Mouse (Mus musculus) testis, postnatal 10 days (tissue): Measurements from ENCODE around the gene Vamp2.

Experiments used
- DNase-seq: peaks from one replicate; pipeline ENCODE4 v3.0.0; 2021; ENCODE audit warnings: low spot score

Vamp2 gene

DNA sequence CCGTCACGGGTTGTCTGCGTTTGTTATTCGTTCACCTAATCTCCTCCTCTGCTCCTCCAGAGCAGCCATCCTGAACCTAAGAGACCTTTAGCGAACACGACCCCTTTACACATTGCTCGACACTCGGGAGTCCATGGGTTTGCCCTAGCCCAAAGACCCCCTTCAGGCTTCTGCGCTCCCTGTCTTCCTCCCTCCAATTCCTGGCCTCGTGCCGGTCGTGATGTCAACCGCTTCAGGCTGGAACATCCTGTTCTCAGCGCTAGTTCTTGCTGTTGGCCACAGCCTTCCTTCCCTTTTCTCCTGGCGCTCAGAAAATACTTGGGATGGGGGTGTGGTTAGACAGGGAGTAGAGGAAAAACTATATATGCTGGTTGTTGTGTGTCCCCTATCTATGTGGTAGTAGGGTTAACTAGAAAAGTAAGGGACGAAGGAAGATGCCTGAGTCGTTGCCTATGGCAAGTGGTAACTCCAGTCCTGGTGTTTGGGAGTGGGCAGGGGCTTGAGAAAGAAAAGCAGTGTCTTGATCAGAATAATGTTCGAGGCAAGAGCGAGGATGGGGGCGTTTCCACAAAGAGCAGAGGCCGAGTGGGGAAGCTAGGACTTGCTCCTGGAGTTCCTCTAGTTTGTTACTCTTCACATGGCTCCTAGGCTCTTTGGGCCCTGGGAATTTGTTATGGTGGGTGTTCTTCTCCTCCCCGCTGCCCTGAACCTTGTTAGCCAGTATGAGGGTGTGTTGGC, 11.1 kb downstream of the Vamp2 start:
- DNase-seq: peak; percentile 95

- DNase-seq: peak; percentile 88
Measured at GRCm38 (mm10) chr11:69099915-69100345, 11.6 kb downstream of the Vamp2 start.

DNA sequence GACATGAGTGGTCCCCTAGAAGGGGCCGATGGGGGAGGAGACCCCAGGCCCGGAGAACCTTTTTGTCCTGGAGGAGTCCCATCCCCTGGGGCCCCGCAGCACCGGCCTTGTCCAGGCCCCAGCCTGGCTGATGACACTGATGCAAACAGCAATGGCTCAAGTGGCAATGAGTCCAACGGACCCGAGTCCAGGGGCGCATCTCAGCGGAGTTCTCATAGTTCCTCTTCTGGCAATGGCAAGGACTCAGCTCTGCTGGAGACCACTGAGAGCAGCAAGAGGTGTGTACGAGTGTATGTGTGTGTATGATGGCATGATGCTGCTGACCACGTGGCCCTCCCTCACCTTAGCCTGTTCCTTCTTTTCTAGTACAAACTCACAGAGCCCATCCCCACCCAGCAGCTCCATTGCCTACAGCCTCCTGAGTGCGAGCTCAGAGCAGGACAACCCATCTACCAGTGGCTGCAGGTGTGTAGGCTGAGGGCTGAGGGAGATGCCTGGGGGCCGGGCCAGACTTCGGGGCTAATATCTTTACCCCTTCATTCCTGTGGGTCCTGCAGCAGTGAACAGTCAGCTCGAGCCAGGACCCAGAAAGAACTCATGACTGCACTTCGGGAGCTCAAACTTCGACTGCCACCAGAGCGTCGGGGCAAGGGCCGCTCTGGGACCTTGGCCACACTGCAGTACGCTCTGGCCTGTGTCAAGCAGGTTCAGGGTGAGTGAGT, 12.5 kb downstream of the Vamp2 start:
- DNase-seq: peak; percentile 43

GRCm38 (mm10) chr11:69101604-69102402, 13.5 kb downstream of the Vamp2 start:
- peak; percentile 39 for DNase-seq

GRCm38 (mm10) chr11:69102403-69102725, 14.1 kb downstream of the Vamp2 start:
- DNase-seq: peak; percentile 39

GRCm38 (mm10) chr11:69103121-69103520, 14.8 kb downstream of the Vamp2 start:
- DNase-seq: peak; percentile 43

GRCm38 (mm10) chr11:69103531-69104435, 15.5 kb downstream of the Vamp2 start:
- DNase-seq: peak; percentile 42

- peak; percentile 43 for DNase-seq
Measured at GRCm38 (mm10) chr11:69104487-69104886, 16.2 kb downstream of the Vamp2 start.

- DNase-seq: peak; percentile 41
Measured at GRCm38 (mm10) chr11:69105227-69105626, 16.9 kb downstream of the Vamp2 start.

DNA sequence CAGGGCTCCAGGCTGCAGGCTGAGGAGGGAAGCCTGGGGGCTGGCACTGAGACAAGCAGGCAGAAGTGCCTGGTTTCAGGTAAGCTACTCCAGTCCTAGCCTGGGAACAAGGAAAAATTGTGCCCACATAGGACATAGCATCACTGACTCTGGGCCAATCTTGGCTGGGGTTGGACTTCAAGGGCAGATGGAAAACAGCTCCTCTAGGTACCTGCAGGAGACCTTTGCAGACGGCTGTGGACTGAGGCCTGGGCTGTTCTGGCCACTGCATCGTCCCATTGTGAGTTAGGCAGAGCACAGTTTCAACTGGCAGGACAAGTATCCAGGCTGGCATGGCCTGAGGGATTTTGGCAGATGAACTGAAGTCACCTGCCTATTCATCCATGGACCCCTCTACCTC, 17.5 kb downstream of the Vamp2 start:
- DNase-seq: peak; percentile 38

DNA sequence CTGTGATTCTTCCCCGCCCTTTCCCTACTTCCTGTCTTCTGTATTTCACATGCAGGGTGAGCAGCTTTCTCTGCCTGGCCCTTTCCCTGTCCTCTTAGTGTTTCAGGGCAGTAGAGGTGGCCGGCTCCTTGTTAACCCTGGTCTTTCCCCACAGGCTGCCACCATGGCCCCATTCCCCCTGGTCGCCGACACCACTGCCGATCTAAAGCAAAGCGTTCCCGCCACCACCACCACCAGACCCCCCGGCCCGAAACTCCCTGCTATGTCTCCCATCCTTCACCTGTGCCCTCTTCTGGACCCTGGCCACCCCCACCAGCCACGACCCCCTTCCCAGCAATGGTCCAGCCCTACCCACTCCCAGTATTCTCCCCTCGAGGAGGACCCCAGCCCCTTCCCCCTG, 18.0 kb downstream of the Vamp2 start:
- DNase-seq: peak; percentile 51

DNA sequence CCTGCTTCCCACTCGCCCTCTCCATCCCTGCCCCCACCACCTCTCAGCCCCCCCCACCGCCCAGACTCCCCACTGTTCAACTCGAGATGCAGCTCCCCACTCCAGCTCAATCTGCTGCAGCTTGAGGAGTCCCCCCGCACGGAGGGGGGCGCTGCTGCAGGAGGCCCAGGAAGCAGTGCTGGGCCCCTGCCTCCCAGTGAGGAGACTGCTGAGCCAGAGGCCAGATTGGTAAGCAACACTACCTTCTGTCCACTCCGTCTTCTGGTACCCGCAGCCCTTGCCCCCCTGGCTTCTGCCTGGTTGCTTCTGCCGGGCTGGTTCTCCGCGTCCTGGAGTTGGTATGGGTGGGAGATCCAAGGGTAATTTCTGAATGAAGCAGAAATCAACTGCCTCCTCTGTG, 18.6 kb downstream of the Vamp2 start:
- peak; percentile 49 for DNase-seq

- DNase-seq: peak; percentile 38
Measured at GRCm38 (mm10) chr11:69107676-69108075, 19.4 kb downstream of the Vamp2 start.

DNA sequence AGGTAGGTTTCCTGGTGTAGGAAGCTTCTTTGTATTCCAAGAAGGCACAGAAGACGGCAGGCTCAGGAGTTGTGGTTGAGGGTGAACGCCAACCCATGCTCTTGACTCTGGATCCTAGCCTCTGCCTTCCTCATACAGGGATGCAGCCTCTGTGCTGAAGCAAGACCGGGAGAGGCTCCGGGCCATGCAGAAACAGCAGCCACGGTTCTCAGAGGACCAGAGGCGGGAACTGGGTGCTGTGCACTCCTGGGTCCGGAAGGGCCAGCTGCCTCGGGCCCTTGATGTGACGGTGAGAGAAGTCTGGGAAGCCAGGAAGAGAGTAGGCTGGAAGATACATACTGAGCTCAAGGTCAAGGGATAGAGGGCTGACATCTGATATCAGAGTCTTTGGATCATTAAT, 19.9 kb downstream of the Vamp2 start:
- peak; percentile 39 for DNase-seq

GRCm38 (mm10) chr11:69109032-69109900, 21.0 kb downstream of the Vamp2 start:
- DNase-seq: no peak

DNA sequence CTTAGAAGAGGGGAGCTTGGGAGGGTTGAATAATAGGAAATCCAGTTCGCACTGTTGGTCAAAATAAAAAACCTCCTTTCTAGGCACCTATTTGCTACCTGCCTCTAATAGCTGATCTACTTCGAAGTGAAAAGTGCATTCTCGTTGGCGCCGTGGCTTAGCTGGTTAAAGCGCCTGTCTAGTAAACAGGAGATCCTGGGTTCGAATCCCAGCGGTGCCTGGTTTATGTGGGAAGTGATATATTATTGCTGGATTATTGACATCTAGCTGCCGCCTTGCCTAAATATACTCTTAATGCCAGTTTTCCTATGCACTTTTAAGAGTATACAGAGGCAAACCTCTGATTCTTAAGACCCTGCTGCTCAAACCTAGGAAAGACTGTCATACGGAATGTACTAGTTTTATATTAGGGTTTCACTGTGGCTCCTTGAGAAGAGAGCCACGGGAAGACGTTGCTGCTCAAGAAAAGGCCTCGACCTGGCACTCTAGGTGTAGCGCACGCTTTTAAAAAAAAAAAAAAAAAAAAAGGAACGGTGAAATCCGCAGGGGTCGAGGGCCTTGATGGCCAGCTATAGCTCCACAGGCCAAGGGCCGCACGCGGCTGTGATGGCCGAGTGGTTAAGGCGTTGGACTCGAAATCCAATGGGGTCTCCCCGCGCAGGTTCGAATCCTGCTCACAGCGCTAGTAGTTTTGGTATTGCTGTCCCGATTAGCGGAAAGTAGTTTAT, 22.2 kb downstream of the Vamp2 start:
- DNase-seq: peak; percentile 98

- DNase-seq: no peak
Measured at GRCm38 (mm10) chr11:69111051-69111810, 22.9 kb downstream of the Vamp2 start.

GRCm38 (mm10) chr11:69111865-69112264, 23.6 kb downstream of the Vamp2 start:
- DNase-seq: no peak

DNA sequence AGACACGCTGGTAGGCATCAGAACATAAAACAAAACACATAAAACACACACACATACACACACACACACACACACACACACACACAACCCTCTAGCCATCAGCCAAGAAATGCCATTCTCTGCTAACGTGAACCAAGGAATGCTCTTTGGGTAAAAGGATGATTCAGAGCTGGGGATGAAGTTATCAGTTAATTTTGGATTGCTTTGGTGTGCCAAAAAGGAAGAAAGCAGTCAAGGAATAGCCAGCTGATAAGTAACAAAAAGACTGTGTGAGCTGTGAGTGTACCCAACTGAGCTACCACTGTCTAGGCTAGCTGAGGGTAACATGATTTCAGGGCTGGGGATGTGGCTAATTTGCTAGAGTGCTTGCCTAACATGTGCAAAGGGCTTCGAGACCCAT, 25.7 kb downstream of the Vamp2 start:
- DNase-seq: no peak
